Mouse (Mus musculus): ENCODE measurements around the gene Eif3a.

Gene Eif3a

GRCm38 (mm10) chr19:60790551-60791161 is at the start of gene Eif3a:
TSS of gene Eif3a (minus strand) at chr19:60790658.
- DNase-seq = peak; percentile 94

- peak; percentile 76 for DNase-seq
Measured at GRCm38 (mm10) chr19:60837747-60838146, 47.3 kb upstream of the Eif3a start.

- DNase-seq = no peak
Measured at GRCm38 (mm10) chr19:60818677-60819076, 28.2 kb upstream of the Eif3a start.

GRCm38 (mm10) chr19:60813133-60813532 is 22.7 kb upstream of the Eif3a start:
- no peak for DNase-seq

GRCm38 (mm10) chr19:60812036-60812389 is 21.6 kb upstream of the Eif3a start:
- DNase-seq = no peak

GRCm38 (mm10) chr19:60811098-60812035 is 20.9 kb upstream of the Eif3a start, which contains the start of gene Fam45a:
TSS of gene Fam45a (plus strand) at chr19:60811585.
- peak; percentile 82 for DNase-seq

GRCm38 (mm10) chr19:60809927-60810326 is 19.5 kb upstream of the Eif3a start:
- no peak for DNase-seq

- DNase-seq = no peak
Measured at GRCm38 (mm10) chr19:60804903-60805302, 14.4 kb upstream of the Eif3a start.

GRCm38 (mm10) chr19:60799867-60800569 is 9.6 kb upstream of the Eif3a start:
- no peak for DNase-seq

- no peak for DNase-seq
Measured at GRCm38 (mm10) chr19:60797415-60797814, 7.0 kb upstream of the Eif3a start.

- no peak for DNase-seq
Measured at GRCm38 (mm10) chr19:60795244-60795643, 4.8 kb upstream of the Eif3a start.

GRCm38 (mm10) chr19:60793170-60793707 is 2.8 kb upstream of the Eif3a start:
- no peak for DNase-seq

GRCm38 (mm10) chr19:60791164-60791563 is 706 bp upstream of the Eif3a start:
- no peak for DNase-seq

- peak; percentile 48 for DNase-seq
Measured at GRCm38 (mm10) chr19:60789919-60790506, 445 bp downstream of the Eif3a start.

GRCm38 (mm10) chr19:60789452-60789851 is 1.0 kb downstream of the Eif3a start:
- DNase-seq = no peak

GRCm38 (mm10) chr19:60788214-60788960 is 2.1 kb downstream of the Eif3a start:
- no peak for DNase-seq

- DNase-seq = no peak
Measured at GRCm38 (mm10) chr19:60787465-60788150, 2.9 kb downstream of the Eif3a start.

- DNase-seq = no peak
Measured at GRCm38 (mm10) chr19:60784712-60785111, 5.7 kb downstream of the Eif3a start.

- no peak for DNase-seq
Measured at GRCm38 (mm10) chr19:60782034-60782433, 8.4 kb downstream of the Eif3a start.

GRCm38 (mm10) chr19:60773366-60773765 is 17.1 kb downstream of the Eif3a start:
- no peak for DNase-seq

Measured in right cerebral cortex, postnatal 4 days (tissue).